Mouse (Mus musculus): ENCODE measurements around the gene Syce2.
"Not testable (repeated sequence)": the region's sequence is repeated elsewhere in the genome, so short reads cannot be mapped to it uniquely, and the experiment has no call there.

Syce2 gene

DNA sequence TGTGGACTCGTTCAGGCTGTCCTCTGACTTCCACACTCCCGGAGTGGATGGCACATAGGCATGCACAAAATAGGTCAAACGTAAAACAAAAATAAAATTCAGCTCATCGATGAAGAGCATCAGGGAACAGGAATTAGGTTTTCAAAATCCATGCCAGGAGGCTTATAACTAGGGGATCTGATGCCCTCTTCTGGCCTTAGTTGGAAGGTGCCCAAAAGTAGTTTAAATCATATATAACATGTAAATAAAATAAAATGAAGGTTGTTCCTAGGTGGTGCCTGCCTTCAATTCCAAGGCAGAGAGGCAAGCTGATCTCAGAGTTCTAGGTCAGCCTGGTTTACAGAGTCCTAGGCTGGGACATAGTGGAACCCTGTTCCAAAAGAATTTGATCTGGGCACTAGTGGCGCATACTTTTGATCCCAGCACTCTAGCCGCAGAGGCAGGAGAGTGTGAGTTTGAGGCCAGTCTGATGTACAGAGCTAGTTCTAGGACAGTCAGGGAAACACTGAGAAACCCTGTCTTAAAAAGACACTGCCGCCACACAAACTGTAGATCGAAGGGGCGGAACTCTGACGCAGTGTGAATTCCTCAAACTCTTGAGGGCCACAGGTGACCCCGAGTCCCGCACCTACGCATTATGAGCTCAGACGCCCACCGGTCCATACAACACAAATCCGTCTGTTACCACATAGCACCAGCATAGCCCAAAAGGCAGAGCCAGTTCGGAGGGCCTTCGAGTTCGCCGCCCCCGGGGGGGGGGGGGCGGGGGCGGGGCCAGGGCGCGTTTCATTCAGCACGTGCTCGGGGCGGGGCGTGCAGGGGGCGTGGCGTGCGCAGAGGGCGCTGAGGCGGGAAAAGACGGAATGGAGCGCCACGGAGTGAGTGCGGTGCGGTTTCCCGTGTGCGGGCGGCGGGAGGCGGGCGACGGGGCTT, at the start of gene Syce2:
TSS of gene Syce2 (plus strand) at position 736 of the 933 bp plus-strand sequence.
- peak; percentile 86 for DNase-seq (ENCODE audit: low read depth, low spot score)

DNA sequence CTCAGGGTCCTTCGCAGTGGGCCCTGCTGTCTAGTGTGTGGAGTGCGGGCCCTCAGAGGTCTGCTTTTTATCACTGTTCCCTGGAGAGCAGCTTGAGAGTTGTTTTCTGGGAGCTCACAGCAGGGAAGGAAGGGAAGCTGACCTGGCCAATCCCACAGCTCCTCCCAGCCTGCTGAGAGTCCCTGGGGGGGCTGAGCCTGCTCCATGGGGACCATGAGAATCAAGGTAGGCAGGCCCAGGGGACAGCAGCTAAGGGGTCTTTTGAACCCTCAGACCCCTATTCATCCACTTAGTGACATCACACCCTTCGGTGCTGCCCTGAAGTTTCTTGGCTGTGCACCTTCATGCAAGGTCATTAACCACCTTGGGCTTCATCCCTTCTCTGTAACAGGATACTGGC, 49.2 kb upstream of the Syce2 start, which contains the start of gene Dand5:
TSS of gene Dand5 (minus strand) at position 101 of the 400 bp plus-strand sequence.
- no peak for DNase-seq (ENCODE audit: low read depth, low spot score)

DNA sequence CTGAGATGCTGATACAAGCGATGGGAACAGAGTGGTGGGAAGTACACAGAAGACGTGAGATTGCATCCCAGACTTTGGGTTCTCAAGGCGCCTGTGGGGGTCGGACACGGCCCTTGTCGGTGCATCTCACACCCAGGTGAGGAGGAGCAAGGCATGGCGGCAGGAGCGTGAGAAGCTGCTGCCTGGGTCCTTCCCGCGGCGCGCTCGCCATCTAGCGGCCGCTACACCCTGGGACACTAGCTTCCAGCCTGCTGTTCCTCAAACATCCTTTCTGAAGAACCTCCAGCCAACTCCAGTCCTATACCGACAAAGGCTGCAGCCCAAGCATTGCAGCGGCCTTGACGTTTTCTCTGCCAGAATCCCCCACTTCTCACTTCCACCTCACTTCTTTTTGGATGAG, 48.3 kb upstream of the Syce2 start:
- DNase-seq (ENCODE audit: low read depth, low spot score): peak; percentile 92

DNA sequence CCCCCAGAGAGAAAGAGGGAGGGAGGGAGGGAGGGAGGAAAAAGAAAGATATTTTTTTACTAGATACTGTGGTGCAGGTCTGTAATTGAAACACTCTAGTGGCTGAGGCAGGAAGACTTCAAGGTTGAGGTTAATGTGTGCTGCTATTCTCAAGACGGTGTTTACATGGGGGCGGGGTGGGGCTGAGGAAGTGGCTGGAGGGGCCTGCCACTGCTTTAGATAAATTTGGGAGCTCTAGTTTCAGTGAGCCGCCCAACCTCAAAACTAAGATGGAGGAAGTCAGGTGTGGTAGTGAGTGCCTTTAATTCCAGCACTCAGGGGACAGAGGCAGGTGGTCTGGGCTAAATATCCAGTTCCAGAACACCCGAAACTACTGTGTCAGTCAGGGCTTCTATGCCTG, 46.3 kb upstream of the Syce2 start:
- no peak for DNase-seq (ENCODE audit: low read depth, low spot score)

DNA sequence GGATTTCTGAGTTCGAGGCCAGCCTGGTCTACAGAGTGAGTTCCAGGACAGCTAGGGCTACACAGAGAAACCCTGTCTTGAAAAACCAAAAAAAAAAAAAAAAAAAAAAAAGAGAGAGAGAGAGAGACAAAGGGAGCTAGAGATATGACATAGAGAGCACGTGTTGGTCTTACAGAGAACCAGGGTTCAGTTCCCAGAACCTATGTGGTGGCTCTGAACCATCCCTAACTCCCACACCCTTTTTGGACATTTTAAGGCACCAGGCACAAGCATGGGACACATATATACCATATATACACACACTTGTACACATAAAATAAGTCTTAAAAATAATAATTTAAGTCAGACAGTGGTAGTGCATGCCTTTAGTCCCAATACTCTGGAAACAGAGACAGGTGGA, 45.4 kb upstream of the Syce2 start:
- not testable (repeated sequence) for DNase-seq (ENCODE audit: low read depth, low spot score)

DNA sequence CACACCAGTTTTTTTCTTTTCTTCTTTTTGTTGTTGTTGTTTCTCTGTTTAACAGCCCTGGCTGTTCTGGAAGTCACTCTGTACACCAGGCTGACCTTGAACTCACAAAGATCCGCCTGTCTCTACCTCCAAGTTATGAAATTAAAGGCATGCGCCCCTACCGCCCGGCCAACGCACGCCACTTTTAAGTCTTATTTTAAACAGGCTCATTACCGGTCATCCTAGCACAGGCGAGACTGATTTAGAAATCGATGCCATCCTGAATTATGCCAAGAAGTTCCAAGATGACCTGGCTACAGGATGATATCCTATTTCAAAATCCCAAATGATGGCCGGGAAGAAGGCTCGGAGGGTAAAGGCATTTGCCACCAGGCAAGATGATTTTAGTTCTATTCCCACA, 40.4 kb upstream of the Syce2 start, which contains the start of gene Gadd45gip1:
TSS of gene Gadd45gip1 (plus strand) at position 33 of the 400 bp plus-strand sequence.
- DNase-seq (ENCODE audit: low read depth, low spot score): peak; percentile 93

DNA sequence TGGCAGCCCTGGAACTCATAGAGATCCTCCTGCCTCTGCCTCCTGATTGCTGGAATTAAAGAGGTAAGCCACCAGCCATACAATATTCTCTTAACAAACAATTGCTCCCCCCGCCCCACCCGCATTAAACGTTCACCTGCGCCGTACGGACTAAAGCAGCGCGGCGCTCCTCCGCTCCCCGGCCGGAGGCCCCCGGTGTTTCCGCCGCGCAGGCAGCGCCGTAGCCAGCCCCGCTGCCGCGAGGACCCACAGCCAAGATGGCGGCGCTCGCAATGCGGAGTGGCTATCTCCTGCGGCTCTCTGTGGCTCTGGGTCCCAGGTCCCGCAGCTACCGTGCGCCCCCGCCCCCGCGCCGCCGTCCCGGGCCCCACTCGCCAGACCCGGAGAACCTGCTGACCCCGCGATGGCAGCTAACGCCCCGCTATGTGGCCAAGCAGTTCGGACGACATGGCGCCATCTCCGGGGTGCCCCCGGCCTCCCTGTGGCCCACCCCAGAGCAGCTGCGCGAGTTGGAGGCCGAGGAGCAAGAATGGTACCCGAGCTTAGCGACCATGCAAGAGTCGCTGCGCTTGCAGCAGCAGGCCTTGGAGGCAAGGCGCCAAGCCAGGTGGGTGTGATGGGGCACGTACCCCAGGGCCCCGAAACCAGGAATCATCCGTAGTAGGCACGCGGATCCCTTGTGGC, 39.7 kb upstream of the Syce2 start:
- DNase-seq (ENCODE audit: low read depth, low spot score): peak; percentile 77

DNA sequence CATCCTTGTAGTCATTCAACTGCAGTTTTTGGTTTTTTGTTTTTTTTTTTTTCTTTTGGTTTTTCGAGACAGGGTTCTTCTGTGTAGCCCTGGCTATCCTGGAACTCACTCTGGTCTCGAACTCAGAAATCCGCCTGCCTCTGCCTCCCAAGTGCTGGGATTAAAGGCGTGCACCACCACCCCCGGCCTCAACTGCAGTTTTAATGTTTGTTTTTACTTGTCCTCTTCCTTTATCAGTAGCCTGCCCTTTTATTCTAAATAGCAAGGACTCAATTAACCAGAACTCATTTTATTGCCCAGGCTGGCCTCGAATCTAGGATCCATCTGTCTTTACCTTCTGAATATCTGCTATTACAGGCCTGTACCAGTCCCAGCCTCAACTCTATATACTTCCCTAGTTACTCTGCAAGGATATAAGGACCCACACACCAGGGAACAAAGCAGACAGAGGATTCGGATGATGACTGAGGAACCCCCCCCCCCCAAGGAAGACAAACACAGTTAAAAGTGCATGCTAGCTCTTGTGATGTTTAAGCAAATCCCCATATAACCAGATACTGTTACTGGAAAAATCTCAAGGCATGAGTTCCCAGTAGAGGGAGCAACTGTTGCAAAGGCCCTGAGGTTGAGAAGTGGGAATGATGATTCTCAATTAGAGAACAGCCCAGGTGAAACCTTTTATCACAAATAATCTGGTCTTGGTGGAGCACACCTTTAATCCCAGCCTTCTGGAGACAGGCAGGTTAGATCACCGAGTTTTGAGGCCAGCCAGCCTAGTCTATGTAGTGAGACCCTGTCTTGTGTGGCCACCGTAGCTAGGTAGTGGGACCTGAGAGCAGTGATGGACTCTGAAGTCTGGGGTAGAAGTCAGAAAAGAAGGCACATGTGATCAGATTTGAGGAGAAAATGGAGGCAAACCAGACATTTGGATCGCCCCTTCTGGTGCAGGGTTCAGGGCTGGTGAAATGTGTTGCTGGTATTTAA, 38.9 kb upstream of the Syce2 start:
- peak; percentile 61 for DNase-seq (ENCODE audit: low read depth, low spot score)

DNA sequence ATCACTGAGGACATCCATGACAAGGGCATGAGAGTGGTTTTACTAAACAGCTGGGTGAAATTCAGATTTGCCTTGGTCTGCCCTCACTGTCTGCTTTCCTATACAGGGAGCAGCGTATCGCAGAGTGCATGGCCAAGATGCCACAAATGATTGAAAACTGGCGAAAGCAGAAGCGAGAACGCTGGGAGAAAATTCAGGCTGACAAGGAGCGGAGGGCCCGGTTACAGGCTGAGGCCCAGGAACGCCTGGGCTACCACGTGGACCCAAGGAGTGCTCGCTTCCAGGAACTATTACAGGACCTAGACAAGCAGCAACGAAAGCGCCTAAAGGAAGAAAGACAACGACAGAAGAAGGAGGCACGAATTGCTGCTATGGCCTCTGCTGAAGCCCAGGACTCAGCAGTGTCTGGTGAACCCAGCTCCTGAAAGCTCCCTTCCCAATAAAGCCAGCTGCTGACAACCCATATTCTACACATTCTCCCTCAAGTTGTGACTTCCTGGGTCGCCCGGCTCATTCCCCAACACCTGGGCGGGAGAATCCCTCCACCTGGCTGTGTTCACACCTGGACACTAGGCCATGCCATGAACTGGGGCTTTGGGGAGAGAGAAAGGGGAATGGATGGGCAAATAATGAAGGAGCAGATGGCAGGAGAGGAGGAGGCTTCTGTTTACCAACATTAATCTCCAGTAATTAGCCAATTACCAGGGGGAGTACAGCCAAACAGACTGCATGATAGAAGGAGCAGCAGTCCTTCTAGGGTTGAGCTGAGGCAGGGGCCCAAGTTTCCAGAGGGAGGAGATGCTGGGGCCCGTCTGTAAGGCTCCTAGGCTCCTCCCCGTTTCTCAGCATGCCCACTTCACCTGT, 37.7 kb upstream of the Syce2 start:
- no peak for DNase-seq (ENCODE audit: low read depth, low spot score)

DNA sequence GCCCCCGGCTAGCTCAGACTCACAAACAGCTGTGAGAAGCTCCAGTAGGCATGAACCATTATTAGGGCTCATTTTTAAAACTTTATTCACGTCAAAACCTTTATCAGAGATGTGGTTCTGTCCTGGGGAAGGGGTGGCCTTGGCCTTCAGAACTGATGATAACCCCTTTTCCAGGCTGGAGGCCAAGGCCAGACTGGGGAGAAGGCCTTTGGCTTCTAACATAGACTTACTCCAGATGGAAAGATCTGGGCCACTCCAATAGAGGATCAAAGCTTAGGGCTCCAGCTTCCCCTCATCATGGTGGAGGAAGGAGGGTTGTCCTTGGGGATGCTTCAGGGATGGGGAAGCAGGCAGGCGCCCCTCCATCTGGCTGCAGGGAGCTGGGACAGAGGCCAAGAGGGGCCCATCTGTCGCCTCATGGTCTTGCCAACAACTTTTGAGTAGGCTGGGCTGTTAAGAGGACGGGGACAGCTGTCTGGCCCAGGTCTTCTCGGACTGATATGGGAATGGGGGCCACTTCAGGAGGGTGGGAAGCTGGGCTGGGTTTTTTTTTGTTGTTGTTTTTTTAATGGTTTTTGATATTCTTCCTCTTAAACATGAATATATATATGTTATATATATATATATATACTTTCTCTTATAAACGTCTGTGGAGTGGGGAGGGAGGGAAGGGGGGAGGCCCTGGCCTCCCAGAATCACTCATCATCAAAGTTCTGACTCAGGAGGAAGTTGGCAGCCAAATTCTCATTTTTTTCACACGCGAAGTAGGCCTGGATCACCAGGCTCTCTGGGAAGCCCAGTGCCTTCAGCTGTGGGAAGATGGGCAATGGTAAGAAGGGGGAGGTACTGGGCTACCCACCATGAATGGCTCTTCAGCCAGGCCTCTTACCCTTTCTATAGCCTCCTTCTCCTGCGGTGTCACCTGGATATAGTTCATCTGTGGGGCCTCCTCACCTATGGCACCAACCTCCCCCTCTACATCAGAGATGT, 36.8 kb upstream of the Syce2 start:
- no peak for DNase-seq (ENCODE audit: low read depth, low spot score)

DNA sequence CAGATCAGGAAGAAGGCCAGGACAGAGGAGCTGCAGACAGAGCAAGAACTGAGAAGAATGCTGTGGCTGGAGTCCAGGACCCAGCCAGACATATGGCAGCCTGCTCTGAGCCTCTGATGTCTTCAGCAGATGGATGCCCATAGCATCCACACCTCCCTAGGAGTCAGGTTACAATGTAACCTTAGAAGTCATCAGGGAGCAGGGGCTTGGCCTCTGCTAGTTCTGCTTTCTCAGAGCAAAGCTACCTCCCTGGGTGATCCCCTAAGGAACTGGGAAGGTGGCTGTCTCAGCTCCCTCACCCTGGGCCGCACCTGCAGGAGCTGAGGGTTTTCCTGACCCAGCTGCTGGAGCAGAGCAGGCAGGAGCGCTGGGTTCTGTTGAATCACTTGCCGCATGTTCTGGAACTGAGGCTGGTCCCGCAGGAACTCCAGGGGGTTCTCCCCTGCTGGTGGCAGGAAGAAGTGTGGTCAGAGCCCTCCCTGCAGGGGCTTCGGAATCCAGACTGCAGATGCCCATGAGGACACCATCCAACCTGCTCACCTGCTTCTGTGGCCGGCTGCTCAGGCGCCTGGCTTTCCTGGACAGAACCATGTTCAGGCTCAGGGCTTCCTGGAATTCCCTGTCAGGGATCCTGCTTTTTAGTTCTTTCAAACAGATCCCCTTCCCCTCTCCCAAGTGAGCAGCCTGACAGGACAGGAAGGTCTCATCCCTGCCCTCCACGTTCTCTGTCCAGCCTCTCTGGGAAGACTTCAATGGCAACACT, 34.6 kb upstream of the Syce2 start:
- DNase-seq (ENCODE audit: low read depth, low spot score): peak; percentile 61

DNA sequence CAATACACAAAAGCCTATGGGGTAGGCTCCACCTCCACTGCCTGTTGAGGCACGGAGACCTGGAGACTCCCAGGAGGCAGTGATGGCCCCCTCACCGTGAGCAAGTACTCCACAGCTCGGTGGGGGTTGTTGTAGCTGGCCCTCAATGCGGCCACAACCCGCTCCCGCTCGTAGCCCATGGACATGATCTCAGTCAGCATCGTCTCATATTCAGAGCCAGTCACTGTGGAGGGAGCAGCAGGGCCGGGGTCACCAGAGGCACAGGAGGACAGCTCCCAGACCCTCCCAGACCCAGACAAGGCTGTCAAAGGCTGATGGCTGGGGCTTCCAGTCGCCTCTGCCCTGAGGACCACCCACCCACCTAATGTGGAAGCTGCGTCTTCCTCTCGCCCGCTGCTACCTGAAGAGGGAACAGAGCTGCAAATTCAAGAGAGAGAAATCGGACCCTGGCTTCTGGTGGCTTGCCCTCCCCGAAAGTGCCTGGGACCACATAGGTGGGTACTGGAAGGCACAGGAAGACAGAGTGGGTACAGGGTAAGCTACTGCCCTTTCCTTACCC, 33.9 kb upstream of the Syce2 start:
- no peak for DNase-seq (ENCODE audit: low read depth, low spot score)

DNA sequence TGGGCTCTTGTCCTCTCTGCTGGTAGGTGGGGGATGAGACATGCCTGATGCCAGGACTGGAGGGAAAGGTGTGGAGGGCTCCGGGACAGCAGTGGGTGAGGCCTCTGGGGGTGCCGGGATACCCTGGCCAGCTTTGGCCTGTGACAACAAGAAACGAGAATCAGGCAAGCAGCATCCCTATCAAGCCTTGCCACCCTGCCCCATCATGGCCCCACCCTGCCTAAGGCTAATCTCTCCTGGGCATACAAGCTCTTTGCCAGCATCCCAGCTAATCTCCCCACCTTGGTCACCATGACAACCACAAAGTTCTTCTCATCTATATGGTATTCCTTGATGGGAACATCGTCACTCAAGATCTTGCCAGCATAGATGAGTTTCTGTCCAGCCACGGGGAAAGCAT, 33.4 kb upstream of the Syce2 start:
- DNase-seq (ENCODE audit: low read depth, low spot score): no peak

DNA sequence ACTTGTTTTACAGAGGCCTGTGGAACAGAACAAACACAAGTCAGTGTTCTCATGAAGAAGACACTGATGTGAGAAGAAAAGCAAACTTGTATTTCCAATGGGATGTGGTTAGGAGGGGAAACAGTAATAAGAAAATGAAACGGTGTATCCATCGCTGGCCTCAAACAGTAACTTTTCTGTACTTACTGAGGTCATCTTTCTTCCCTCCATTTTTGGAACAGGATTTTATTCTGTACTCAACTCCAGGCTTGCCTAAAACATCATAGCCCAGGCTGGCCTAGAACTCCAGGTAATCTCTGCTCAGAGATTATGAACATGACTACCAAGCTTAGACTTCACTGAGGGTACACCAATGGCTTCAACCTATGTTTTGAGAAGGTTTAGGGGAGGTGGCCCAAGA, 32.5 kb upstream of the Syce2 start:
- no peak for DNase-seq (ENCODE audit: low read depth, low spot score)

DNA sequence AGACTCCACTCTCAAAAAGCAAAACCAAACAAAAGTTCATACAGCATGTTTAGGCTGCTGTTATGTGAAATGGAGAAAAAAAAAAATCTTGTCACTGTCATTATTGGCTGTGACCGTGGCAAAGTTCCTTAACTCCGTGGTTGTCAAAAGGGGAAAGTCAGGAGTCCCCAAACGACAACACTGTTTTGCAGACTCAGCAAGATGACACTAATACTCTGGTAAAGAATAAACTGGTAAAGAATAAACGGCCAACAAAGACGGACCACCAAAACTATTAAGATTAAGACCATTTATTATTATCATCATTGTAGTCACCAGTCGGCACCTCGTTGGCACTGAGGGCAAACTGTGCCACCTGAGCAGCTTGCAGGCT, 32.0 kb upstream of the Syce2 start:
- no peak for DNase-seq (ENCODE audit: low read depth, low spot score)

DNA sequence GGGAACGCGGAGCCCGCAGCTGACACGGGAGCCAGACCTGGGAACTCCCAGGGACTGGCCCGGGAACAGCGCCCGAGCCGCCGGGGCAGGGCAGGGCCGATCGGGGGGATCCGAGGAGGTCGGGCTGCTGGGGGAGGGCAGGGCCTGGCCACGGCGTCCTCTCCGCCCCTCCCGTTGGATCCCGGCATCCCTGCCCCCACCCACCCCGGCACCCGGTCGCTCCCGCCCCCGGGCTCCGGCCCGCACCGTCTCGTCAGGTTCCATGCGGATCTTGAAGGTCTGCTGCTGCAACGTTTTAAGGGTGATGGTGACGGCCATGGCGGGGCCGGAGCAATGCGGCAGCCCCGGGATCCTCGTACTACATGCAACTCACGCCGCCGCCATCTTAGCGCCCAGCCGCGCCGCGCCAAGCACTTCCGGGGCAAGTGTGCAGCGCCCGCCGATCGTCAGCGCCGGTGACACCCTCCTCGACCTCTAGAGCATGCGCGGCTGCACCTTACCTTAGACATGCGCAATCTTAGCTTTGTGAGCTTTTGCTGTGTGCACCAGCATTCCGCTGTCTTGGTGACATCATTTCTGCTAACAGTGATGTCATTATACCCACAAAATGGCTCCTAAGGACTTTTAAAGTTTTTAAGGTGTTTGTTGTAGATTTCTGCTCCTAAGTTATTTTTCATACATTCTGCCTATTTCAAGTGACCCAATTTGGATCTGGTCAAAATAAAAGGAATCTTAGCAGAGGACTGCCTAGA, 31.5 kb upstream of the Syce2 start, which contains the start of gene Rad23a:
TSS of gene Rad23a (minus strand) at position 418 of the 752 bp plus-strand sequence.
- peak; percentile 100 for DNase-seq (ENCODE audit: low read depth, low spot score)

DNA sequence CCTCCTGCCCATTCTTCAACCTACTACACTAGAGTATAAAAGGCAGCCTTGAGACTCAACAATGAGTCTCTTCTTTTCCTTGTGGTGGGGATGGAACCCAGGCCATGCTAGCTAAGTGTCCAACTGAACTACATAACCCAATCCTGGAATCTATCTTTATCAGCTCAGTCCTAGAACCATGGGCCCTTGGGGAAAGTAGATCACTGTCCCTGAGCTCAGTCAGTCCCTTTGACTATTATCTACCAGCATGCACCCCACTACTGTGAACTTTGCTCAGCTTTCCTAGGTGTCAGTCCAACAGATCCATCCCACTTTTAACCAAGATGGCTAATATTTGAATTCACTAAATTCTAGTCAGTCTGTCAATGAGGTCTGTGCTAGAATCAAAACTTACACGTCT, 30.4 kb upstream of the Syce2 start:
- no peak for DNase-seq (ENCODE audit: low read depth, low spot score)
